In the genomic region with DNA sequence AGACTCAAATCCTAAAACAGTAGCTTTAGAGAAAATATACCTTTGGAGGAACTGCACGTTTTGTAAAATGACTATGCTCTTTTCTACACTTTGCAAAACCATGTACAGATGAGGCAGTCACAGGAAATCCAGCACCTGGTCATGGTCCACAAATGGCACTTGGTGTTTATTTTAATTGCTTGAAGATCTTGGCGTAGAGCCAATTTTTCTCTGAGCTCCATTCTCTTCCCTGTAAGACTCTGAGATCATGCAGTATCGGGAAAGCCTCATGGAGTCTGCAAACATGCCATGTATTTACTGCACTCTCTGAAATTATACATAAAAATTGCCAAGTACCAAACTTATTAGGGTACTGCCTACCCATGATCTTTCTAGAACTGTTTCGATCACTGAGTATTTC, we compare ENCODE assay signal across 7 mouse cellular contexts.
A peak's percentile ranks its signal among the peaks of the same experiment; 100 is the strongest.
DNase-seq lines count a peak whose midpoint lies in the region; ATAC-seq lines count a peak whose summit lies in the region.

No protein-coding gene starts in this region.

- no peaks in the 10 kb centered on the region for H3K4me1 ChIP-seq in hindbrain, embryonic 13.5 days (replicated peaks)
- H3K4me1 ChIP-seq in hindbrain, embryonic 10.5 days (replicated peaks), result no peaks in the 10 kb centered on the region
- peaks cover 4% of the 10 kb centered on the region; the same call in 1 of the 2 replicates for H3K4me1 ChIP-seq in embryonic facial prominence, embryonic 12.5 days

- no peak for DNase-seq in hindbrain, embryonic 10.5 days (ENCODE audit: low spot score)
- peak; percentile 5 to 11 for DNase-seq in heart, postnatal 10 days
- DNase-seq in lung, postnatal 10 days, result peak; percentile 32
- DNase-seq in adrenal gland, postnatal 14 days, result no peak
- DNase-seq in frontal cortex, postnatal 10 days (ENCODE audit: low spot score in 2 of 2), result no peak

- WGBS in hindbrain, embryonic 13.5 days, result 76% methylated on average over 4 of the region's 4 CpGs
- 85% methylated on average over 4 of the region's 4 CpGs for WGBS in hindbrain, embryonic 10.5 days
- 61% methylated on average over 4 of the region's 4 CpGs for WGBS in embryonic facial prominence, embryonic 12.5 days

- H3K9me3 ChIP-seq in hindbrain, embryonic 13.5 days, result no peaks in the 10 kb centered on the region
- no peaks in the 10 kb centered on the region for H3K9me3 ChIP-seq in hindbrain, embryonic 10.5 days
- no peaks in the 10 kb centered on the region for H3K9me3 ChIP-seq in embryonic facial prominence, embryonic 12.5 days

- no peak overlapping the region for H3K4me2 ChIP-seq in hindbrain, embryonic 13.5 days
- no peak overlapping the region for H3K4me2 ChIP-seq in embryonic facial prominence, embryonic 12.5 days (replicated peaks)

- no peak overlapping the region for H3K27ac ChIP-seq in hindbrain, embryonic 13.5 days
- no peak overlapping the region for H3K27ac ChIP-seq in hindbrain, embryonic 10.5 days
- H3K27ac ChIP-seq in embryonic facial prominence, embryonic 12.5 days, result no peak overlapping the region; the same call in 1 of the 2 replicates

- ATAC-seq in hindbrain, embryonic 13.5 days (ENCODE audit: low FRiP score), result peak; percentile 66; the same call in 1 of the 2 replicates
- ATAC-seq in embryonic facial prominence, embryonic 12.5 days (ENCODE audit: insufficient number of reproducible peaks, insufficient read depth, low FRiP score, low TSS enrichment), result 0 out of 2 replicates have a peak, but pooled peaks have one; percentile 72

- intact Hi-C loops in heart, postnatal 10 days (cut with DNase I), result no loop called here

- H3K27me3 ChIP-seq in hindbrain, embryonic 13.5 days, result no peaks in the 10 kb centered on the region
- no peaks in the 10 kb centered on the region for H3K27me3 ChIP-seq in hindbrain, embryonic 10.5 days (ENCODE audit: insufficient read depth, poor library complexity, severe bottlenecking)
- H3K27me3 ChIP-seq in embryonic facial prominence, embryonic 12.5 days, result no peaks in the 10 kb centered on the region

- H3K9ac ChIP-seq in hindbrain, embryonic 13.5 days, result no peak overlapping the region
- no peak overlapping the region for H3K9ac ChIP-seq in embryonic facial prominence, embryonic 12.5 days

- no peaks in the 10 kb centered on the region for H3K36me3 ChIP-seq in hindbrain, embryonic 13.5 days
- no peaks in the 10 kb centered on the region for H3K36me3 ChIP-seq in hindbrain, embryonic 10.5 days
- no peaks in the 10 kb centered on the region for H3K36me3 ChIP-seq in embryonic facial prominence, embryonic 12.5 days

- H3K4me3 ChIP-seq in hindbrain, embryonic 13.5 days, result no peak overlapping the region
- H3K4me3 ChIP-seq in hindbrain, embryonic 10.5 days, result no peak overlapping the region
- no peak overlapping the region for H3K4me3 ChIP-seq in embryonic facial prominence, embryonic 12.5 days

Comparison
In these comparisons a context has a peak if more than half of its experiments do, and no peak if none do; other contexts are left out.
1. DNase-seq: peak in heart, postnatal 10 days (2 of 2) and lung, postnatal 10 days (single experiment); none in hindbrain, embryonic 10.5 days (single experiment), adrenal gland, postnatal 14 days (single experiment) and frontal cortex, postnatal 10 days (0 of 2).